Comparison of ENCODE assay signal across 23 mouse cellular contexts in genomic region chr6:27689382-27689781, GRCm38 (mm10).
DNase-seq lines count a peak whose midpoint lies in the region; ATAC-seq and TF ChIP-seq lines count a peak whose summit lies in the region.
"Had no signal": no experiment of that assay in that cellular context is flagged by ENCODE, and none has a peak within 500 bp of the region (broad histone marks: within the 10 kb centered on the region; RNA-seq: fewer than 3 reads in every experiment).

No protein-coding gene starts in this region.

- no peak overlapping the region for H3K9ac ChIP-seq in forebrain, embryonic 16.5 days (replicated peaks; ENCODE audit: low read depth, low read length)
- no peak overlapping the region for H3K9ac ChIP-seq in forebrain, embryonic 15.5 days (replicated peaks)
- no peak overlapping the region for H3K9ac ChIP-seq in heart, adult 2 months (ENCODE audit: low read depth, low read length)
- H3K9ac ChIP-seq: forebrain, embryonic 12.5 days; heart, embryonic 13.5 days; limb, embryonic 12.5 days; liver, embryonic 13.5 days; midbrain, embryonic 13.5 days had no signal

- DNase-seq in right cerebral cortex, adult 2 months (ENCODE audit: low spot score in 2 of 2), result peak; percentile 29 to 30
- DNase-seq in right cerebral cortex, postnatal 4 days, result no peak
- peak; percentile 30 to 38 for DNase-seq in left cerebral cortex, postnatal 14 days (ENCODE audit: low spot score in 2 of 2)
- no peak for DNase-seq in heart, adult 2 months
- no peak for DNase-seq in cerebellum, postnatal 25 days
- DNase-seq in gastrocnemius, adult 2 months, result no peak
- DNase-seq: cerebellum, adult 11 months; cerebellum, postnatal 14 days; heart, postnatal 36 days; kidney, adult 11 months; liver, embryonic 13.5 days; thymus, postnatal 25 days had no signal

- H3K27ac ChIP-seq in forebrain, embryonic 16.5 days (ENCODE audit: low read length), result no peak overlapping the region
- H3K27ac ChIP-seq in forebrain, embryonic 15.5 days (replicated peaks), result no peak overlapping the region
- H3K27ac ChIP-seq in heart, adult 2 months, result no peak overlapping the region
- no peak overlapping the region for H3K27ac ChIP-seq in gastrocnemius, adult 2 months
- H3K27ac ChIP-seq: forebrain, embryonic 12.5 days; heart, embryonic 13.5 days; kidney, postnatal 0 days; limb, embryonic 12.5 days; liver, embryonic 13.5 days; midbrain, embryonic 13.5 days had no signal

- H3K9me3 ChIP-seq in forebrain, embryonic 16.5 days (ENCODE audit: control insufficient read depth, low read length), result no peaks in the 10 kb centered on the region
- no peaks in the 10 kb centered on the region for H3K9me3 ChIP-seq in forebrain, embryonic 15.5 days
- H3K9me3 ChIP-seq: forebrain, embryonic 12.5 days; G1E; heart, embryonic 13.5 days; limb, embryonic 12.5 days; liver, embryonic 13.5 days; midbrain, embryonic 13.5 days had no signal

- H3K79me2 ChIP-seq in heart, adult 2 months (replicated peaks; ENCODE audit: control insufficient read depth, insufficient read depth, low read length), result no peaks in the 10 kb centered on the region

- H3K4me3 ChIP-seq in forebrain, embryonic 16.5 days (replicated peaks; ENCODE audit: low read length), result no peak overlapping the region
- H3K4me3 ChIP-seq in forebrain, embryonic 15.5 days, result no peak overlapping the region
- no peak overlapping the region for H3K4me3 ChIP-seq in heart, adult 2 months
- H3K4me3 ChIP-seq in gastrocnemius, adult 2 months, result no peak overlapping the region
- H3K4me3 ChIP-seq: forebrain, embryonic 12.5 days; heart, embryonic 13.5 days; limb, embryonic 12.5 days; liver, embryonic 13.5 days; midbrain, embryonic 13.5 days; myocyte had no signal

- ATAC-seq in forebrain, embryonic 16.5 days, result peak; percentile 58
- no peak for ATAC-seq in forebrain, embryonic 15.5 days (replicated peaks)
- ATAC-seq: CD4-positive, CD25-positive, alpha-beta regulatory T cell, adult 4 months; hindbrain, embryonic 16.5 days; midbrain, embryonic 13.5 days had no signal

- no peak for TF ChIP-seq POLR2A in heart, adult 2 months (IDR thresholded peaks at IDR 0.05; ENCODE audit: insufficient read depth, low read depth, low read length)

- 81% methylated on average over 3 of the region's 3 CpGs for WGBS in forebrain, embryonic 16.5 days
- WGBS in forebrain, embryonic 15.5 days, result 82% methylated on average over 3 of the region's 3 CpGs
- WGBS in heart, adult 2 months, result 72% methylated on average over 3 of the region's 3 CpGs

- no peak for TF ChIP-seq CTCF in heart, adult 2 months (IDR thresholded peaks at IDR 0.05)
- TF ChIP-seq CTCF in gastrocnemius, adult 2 months (IDR thresholded peaks at IDR 0.05), result no peak

- H3K36me3 ChIP-seq in forebrain, embryonic 16.5 days (ENCODE audit: control insufficient read depth, insufficient read depth), result no peaks in the 10 kb centered on the region
- no peaks in the 10 kb centered on the region for H3K36me3 ChIP-seq in forebrain, embryonic 15.5 days
- no peaks in the 10 kb centered on the region for H3K36me3 ChIP-seq in heart, adult 2 months (ENCODE audit: control insufficient read depth, insufficient read depth, low read length)
- H3K36me3 ChIP-seq: forebrain, embryonic 12.5 days; G1E; heart, embryonic 13.5 days; limb, embryonic 12.5 days; liver, embryonic 13.5 days; midbrain, embryonic 13.5 days had no signal

- no peak overlapping the region for H3K4me2 ChIP-seq in forebrain, embryonic 16.5 days (ENCODE audit: low read length)
- H3K4me2 ChIP-seq in forebrain, embryonic 15.5 days (replicated peaks), result no peak overlapping the region
- H3K4me2 ChIP-seq: forebrain, embryonic 12.5 days; heart, embryonic 13.5 days; limb, embryonic 12.5 days; liver, embryonic 13.5 days; midbrain, embryonic 13.5 days had no signal

- intact Hi-C loops in left cerebral cortex, postnatal 14 days (cut with DNase I), result no loop called here
- intact Hi-C loops in heart, adult 2 months (cut with DNase I), result no loop called here
- intact Hi-C loops in gastrocnemius, adult 2 months (cut with DNase I), result no loop called here

- H3K27me3 ChIP-seq in forebrain, embryonic 16.5 days (replicated peaks; ENCODE audit: control insufficient read depth, insufficient read depth, low read length), result no peaks in the 10 kb centered on the region
- no peaks in the 10 kb centered on the region for H3K27me3 ChIP-seq in forebrain, embryonic 15.5 days
- H3K27me3 ChIP-seq in heart, adult 2 months (ENCODE audit: control insufficient read depth, insufficient read depth, low read length), result no peaks in the 10 kb centered on the region
- H3K27me3 ChIP-seq: forebrain, embryonic 12.5 days; heart, embryonic 13.5 days; limb, embryonic 12.5 days; liver, embryonic 13.5 days; midbrain, embryonic 13.5 days had no signal

- H3K4me1 ChIP-seq in forebrain, embryonic 16.5 days (replicated peaks; ENCODE audit: control insufficient read depth, insufficient read depth, low read length), result no peaks in the 10 kb centered on the region
- H3K4me1 ChIP-seq in forebrain, embryonic 15.5 days, result no peaks in the 10 kb centered on the region
- no peaks in the 10 kb centered on the region for H3K4me1 ChIP-seq in heart, adult 2 months (ENCODE audit: control insufficient read depth, insufficient read depth, low read length)
- H3K4me1 ChIP-seq: forebrain, embryonic 12.5 days; heart, embryonic 13.5 days; limb, embryonic 12.5 days; liver, embryonic 13.5 days; midbrain, embryonic 13.5 days had no signal

- no peak for TF ChIP-seq EP300 in heart, adult 2 months (IDR thresholded peaks at IDR 0.05; ENCODE audit: insufficient read depth, low read depth, low read length)

Comparison
In these comparisons a context has a peak if more than half of its experiments do, and no peak if none do; other contexts are left out.
1. DNase-seq: peak in right cerebral cortex, adult 2 months (2 of 2) and left cerebral cortex, postnatal 14 days (2 of 2); none in right cerebral cortex, postnatal 4 days (single experiment), heart, adult 2 months (0 of 2), cerebellum, postnatal 25 days (0 of 2) and gastrocnemius, adult 2 months (single experiment).